11 mouse cellular contexts compared by ENCODE assay signal in the genomic region with DNA sequence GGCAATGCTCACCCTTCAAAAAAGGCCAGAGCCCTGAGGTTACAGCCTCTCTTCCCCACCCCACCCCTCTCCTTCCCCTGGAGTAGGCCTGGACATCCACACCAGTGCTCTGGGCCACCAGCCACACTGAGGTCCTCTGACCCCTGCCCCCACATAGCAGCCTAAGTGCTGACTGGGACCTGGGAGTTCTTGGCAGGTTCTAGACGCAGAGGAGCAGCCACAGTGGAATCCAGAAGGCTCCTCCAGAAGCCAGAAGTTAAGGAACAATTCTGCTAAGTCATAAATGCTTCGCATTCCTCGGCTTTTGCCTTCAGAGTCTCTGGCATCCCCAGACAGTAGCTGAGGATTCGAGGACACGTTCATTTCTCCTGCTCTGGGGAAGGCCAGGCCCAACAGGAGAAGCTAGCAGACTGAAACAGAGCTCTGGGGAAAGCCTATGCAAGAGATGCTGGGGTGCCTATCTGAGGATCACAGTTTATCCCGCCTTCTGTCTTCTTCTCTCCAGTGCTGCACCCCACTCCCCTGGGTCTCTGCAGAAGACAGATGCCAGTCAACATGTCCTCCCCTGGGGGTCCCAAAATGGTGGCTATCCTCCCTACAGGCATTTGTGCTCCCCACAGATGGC.
A peak's percentile ranks its signal among the peaks of the same experiment; 100 is the strongest.
DNase-seq lines count a peak whose midpoint lies in the region; ATAC-seq and TF ChIP-seq lines count a peak whose summit lies in the region.
"Had no signal": no experiment of that assay in that cellular context is flagged by ENCODE, and none has a peak within 500 bp of the region (broad histone marks: within the 10 kb centered on the region; RNA-seq: fewer than 3 reads in every experiment).

No protein-coding gene starts in this region.

- H3K27ac ChIP-seq in lung, embryonic 15.5 days: no peak overlapping the region
- H3K27ac ChIP-seq in stomach, embryonic 15.5 days: peak overlapping the region; percentile 13; the same call in 1 of the 2 replicates
- no peak overlapping the region for H3K27ac ChIP-seq in hindbrain, embryonic 13.5 days
- H3K27ac ChIP-seq: embryonic facial prominence, embryonic 15.5 days; neural tube, embryonic 12.5 days had no signal

- no peaks in the 10 kb centered on the region for H3K9me3 ChIP-seq in lung, embryonic 15.5 days
- H3K9me3 ChIP-seq in stomach, embryonic 15.5 days: no peaks in the 10 kb centered on the region
- no peaks in the 10 kb centered on the region for H3K9me3 ChIP-seq in hindbrain, embryonic 13.5 days
- H3K9me3 ChIP-seq: embryonic facial prominence, embryonic 15.5 days; neural tube, embryonic 12.5 days had no signal

- no peaks in the 10 kb centered on the region for H3K27me3 ChIP-seq in lung, embryonic 15.5 days
- no peaks in the 10 kb centered on the region for H3K27me3 ChIP-seq in stomach, embryonic 15.5 days (replicated peaks)
- H3K27me3 ChIP-seq in hindbrain, embryonic 13.5 days: no peaks in the 10 kb centered on the region
- H3K27me3 ChIP-seq: embryonic facial prominence, embryonic 15.5 days; neural tube, embryonic 12.5 days had no signal

- H3K4me2 ChIP-seq in lung, embryonic 15.5 days: no peak overlapping the region
- no peak overlapping the region for H3K4me2 ChIP-seq in stomach, embryonic 15.5 days
- H3K4me2 ChIP-seq in hindbrain, embryonic 13.5 days: no peak overlapping the region
- H3K4me2 ChIP-seq: embryonic facial prominence, embryonic 15.5 days; neural tube, embryonic 12.5 days had no signal

- H3K4me3 ChIP-seq in lung, embryonic 15.5 days: no peak overlapping the region
- no peak overlapping the region for H3K4me3 ChIP-seq in lung, adult 2 months (replicated peaks; ENCODE audit: extremely low read depth, low read depth, low read length)
- H3K4me3 ChIP-seq in stomach, embryonic 15.5 days (replicated peaks): no peak overlapping the region
- H3K4me3 ChIP-seq in hindbrain, embryonic 13.5 days: no peak overlapping the region
- H3K4me3 ChIP-seq: embryonic facial prominence, embryonic 15.5 days; neural tube, embryonic 12.5 days had no signal

- H3K9ac ChIP-seq in lung, embryonic 15.5 days: no peak overlapping the region
- H3K9ac ChIP-seq in stomach, embryonic 15.5 days: no peak overlapping the region
- no peak overlapping the region for H3K9ac ChIP-seq in hindbrain, embryonic 13.5 days
- H3K9ac ChIP-seq: embryonic facial prominence, embryonic 15.5 days; neural tube, embryonic 12.5 days had no signal

- H3K36me3 ChIP-seq in lung, embryonic 15.5 days: no peaks in the 10 kb centered on the region
- no peaks in the 10 kb centered on the region for H3K36me3 ChIP-seq in stomach, embryonic 15.5 days
- no peaks in the 10 kb centered on the region for H3K36me3 ChIP-seq in hindbrain, embryonic 13.5 days
- H3K36me3 ChIP-seq: embryonic facial prominence, embryonic 15.5 days; neural tube, embryonic 12.5 days had no signal

- peak; percentile 9 for DNase-seq in adrenal gland, adult 2 months
- DNase-seq in adrenal gland, postnatal 14 days: no peak
- no peak for DNase-seq in lung, adult 2 months
- DNase-seq in kidney, postnatal 10 days: peak; percentile 44
- no peak for DNase-seq in layer of hippocampus, adult 9-11 months
- DNase-seq: layer of hippocampus, postnatal 36 days had no signal

- TF ChIP-seq CTCF in lung, adult 2 months (IDR thresholded peaks at IDR 0.05; ENCODE audit: insufficient read depth, low read length): no peak

- H3K4me1 ChIP-seq in lung, embryonic 15.5 days: peaks cover 27% of the 10 kb centered on the region
- H3K4me1 ChIP-seq in lung, adult 2 months (ENCODE audit: control insufficient read depth, insufficient read depth, low read length): no peaks in the 10 kb centered on the region; the same call in 1 of the 2 replicates
- peaks cover 18% of the 10 kb centered on the region; the same call in 1 of the 2 replicates for H3K4me1 ChIP-seq in stomach, embryonic 15.5 days
- H3K4me1 ChIP-seq in hindbrain, embryonic 13.5 days (replicated peaks): peaks cover 13% of the 10 kb centered on the region
- H3K4me1 ChIP-seq: neural tube, embryonic 12.5 days had no signal

- TF ChIP-seq POLR2A in lung, adult 2 months (IDR thresholded peaks at IDR 0.05; ENCODE audit: borderline replicate concordance, extremely low read depth, low read depth, low read length): no peak

- peak; percentile 25; the same call in 1 of the 2 replicates for ATAC-seq in lung, embryonic 15.5 days (ENCODE audit: borderline replicate concordance, extremely low read depth, low FRiP score, low TSS enrichment)
- ATAC-seq in stomach, embryonic 15.5 days (ENCODE audit: insufficient read depth, low FRiP score, low read depth): no peak
- no peak for ATAC-seq in hindbrain, embryonic 13.5 days (ENCODE audit: low FRiP score)

- WGBS in lung, embryonic 15.5 days: 43% methylated on average over 6 of the region's 6 CpGs
- WGBS in lung, adult 2 months: 51% methylated on average over 6 of the region's 6 CpGs
- 53% methylated on average over 6 of the region's 6 CpGs for WGBS in stomach, embryonic 15.5 days
- WGBS in hindbrain, embryonic 13.5 days: 68% methylated on average over 6 of the region's 6 CpGs

Comparison
In these comparisons a context has a peak if more than half of its experiments do, and no peak if none do; other contexts are left out.
1. DNase-seq: peak in adrenal gland, adult 2 months (single experiment) and kidney, postnatal 10 days (single experiment); none in adrenal gland, postnatal 14 days (single experiment), lung, adult 2 months (single experiment) and layer of hippocampus, adult 9-11 months (single experiment).